Mouse (Mus musculus): ENCODE data around the gene Nfkbil1. TPM values are rescaled to one million over a fixed set of nuclear protein-coding genes. Genes with fewer than 3 reads are reported as not detected.
"Not testable (repeated sequence)": the region's sequence is repeated elsewhere in the genome, so short reads cannot be mapped to it uniquely, and the experiment has no call there.

Nfkbil1 gene
- polyA plus RNA-seq, 1 experiment from 2014 or later, result 12.3 TPM

DNA sequence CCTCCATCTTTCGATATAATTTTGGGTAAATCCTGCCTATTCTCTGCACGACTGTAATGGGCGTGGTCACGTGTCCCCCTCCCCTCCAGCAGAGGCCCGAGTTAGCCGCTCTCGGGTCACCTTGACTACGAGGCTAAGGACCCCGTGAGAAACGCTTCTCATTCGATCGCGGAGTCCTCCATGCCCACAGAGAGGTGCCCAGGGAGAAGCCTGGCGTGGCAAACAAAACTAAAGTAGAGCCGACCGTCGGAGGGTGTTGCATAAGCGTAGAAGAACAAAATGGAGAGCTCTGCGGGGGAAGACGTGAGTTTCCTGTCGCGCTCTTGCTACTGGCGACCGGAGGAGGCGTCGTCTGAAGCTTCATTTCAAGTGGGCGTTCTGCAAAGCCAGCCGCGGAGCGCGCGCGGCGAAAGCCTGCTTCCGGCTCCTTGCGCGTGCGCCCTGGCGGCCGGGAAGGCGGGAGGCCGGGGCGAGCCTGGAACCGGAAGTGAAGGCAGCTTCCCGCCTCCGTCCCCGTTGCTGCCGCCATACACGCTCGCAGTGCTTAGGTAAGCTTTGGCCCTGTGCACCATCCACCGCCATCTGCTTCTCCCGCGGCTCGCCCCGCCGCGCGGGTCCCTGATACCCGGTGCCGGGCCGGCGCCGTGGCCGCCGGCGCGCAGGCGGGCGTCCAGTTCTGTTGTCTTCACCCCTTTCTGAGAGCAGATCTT lies 5.9 kb upstream of the Nfkbil1 start, which contains the start of gene Ddx39b:
Gene Ddx39b, plus strand, starts transcription at position 442 of the 710 bp plus-strand sequence.
- peak within 1 kb of the TSS; percentile 97 for H3K27ac ChIP-seq (replicated peaks)
- H3K9me3 ChIP-seq, result no peaks in the 10 kb centered on the region
- H3K4me1 ChIP-seq, result peaks cover 50% of the 10 kb centered on the region
- ATAC-seq (replicated peaks), result peak; percentile 91
- WGBS, result under 1% methylated on average over 69 of the region's 69 CpGs
- H3K4me2 ChIP-seq (replicated peaks), result peak within 1 kb of the TSS; percentile 81
- H3K9ac ChIP-seq (replicated peaks), result peak within 1 kb of the TSS; percentile 99
- no peaks in the 10 kb centered on the region for H3K27me3 ChIP-seq
- peaks cover 31% of the 10 kb centered on the region for H3K36me3 ChIP-seq
- H3K4me3 ChIP-seq, result peak within 1 kb of the TSS; percentile 80

DNA sequence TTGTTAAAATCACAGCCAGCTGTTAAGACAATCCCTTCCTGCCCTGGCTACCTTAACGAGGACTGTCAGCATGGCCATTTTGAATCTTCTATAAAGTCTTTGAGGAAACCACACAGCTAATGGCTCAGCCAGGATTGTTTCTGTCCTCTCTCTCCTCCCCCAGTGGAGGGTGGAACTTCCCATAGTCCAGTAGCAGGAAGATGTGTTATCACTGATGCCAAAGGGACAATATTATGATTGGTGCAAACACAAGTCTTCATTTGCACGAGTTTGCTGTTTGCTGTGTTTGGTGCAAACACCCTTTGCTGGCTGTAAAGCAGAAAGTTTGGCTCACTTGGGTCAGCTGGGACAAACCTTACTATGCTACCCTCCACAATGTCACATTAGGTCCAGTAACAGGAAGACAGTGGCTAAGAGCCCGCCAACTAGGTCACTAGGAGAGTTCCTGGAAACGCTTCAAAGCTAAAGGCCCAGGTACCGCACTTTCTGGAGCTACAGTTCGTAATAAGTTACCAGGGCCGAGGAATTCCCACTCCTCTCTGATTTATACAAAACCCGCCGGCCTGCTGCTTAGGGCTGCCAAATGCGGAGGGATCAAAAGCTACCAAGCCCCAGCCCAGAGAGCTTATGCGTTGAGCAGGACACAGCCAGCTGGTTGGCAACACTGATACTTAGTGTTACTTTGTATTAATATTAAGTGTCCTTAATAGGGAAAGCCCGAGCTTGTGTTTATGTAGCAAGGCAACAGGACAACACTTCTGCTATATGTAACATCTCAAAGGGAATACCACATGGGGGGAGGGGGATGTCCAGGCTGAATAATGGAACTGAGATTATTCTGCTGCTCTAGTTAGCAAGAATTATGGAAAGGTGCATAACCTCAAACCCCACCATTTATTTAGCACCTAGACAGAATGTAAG lies 5.1 kb upstream of the Nfkbil1 start:
- 23% methylated on average over 12 of the region's 12 CpGs for WGBS
- Histone ChIP-seq H3K9ac (replicated peaks) (peak overlapping the region; percentile 53), H3K9me3 (no peaks in the 10 kb centered on the region), H3K36me3 (peaks cover 24% of the 10 kb centered on the region), H3K4me3 (peak overlapping the region; percentile 80), H3K27me3 (no peaks in the 10 kb centered on the region), H3K4me1 (peaks cover 42% of the 10 kb centered on the region), H3K27ac (replicated peaks) (peak overlapping the region; percentile 97), H3K4me2 (replicated peaks) (peak overlapping the region; percentile 81)
- peak; percentile 5 for ATAC-seq (replicated peaks)

DNA sequence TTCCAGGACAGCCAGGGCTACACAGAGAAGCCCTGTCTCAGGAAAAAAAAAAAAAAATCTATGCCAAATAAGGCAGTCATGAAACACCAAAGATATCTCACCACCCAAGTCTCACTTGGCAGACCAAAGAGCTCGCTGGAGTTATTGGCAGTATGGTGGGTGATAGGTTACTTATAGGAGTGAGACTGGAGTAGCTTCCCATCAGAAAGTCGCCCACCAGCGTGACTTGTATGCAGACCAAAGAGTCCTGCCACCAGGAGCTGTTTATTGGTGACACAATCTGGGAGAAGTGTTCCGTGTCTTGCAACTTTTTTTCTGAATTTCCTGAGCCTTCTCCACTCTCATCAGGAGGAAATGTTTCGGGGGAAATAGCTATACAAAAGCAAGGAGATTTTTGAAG lies 4.1 kb upstream of the Nfkbil1 start:
- Histone ChIP-seq H3K27ac (replicated peaks) (no peak overlapping the region), H3K4me3 (no peak overlapping the region), H3K4me2 (replicated peaks) (no peak overlapping the region), H3K9me3 (no peaks in the 10 kb centered on the region), H3K36me3 (peaks cover 14% of the 10 kb centered on the region), H3K9ac (replicated peaks) (no peak overlapping the region), H3K4me1 (peaks cover 38% of the 10 kb centered on the region), H3K27me3 (no peaks in the 10 kb centered on the region)
- ATAC-seq (replicated peaks), result no peak
- WGBS, result 80% methylated on average over 5 of the region's 5 CpGs

DNA sequence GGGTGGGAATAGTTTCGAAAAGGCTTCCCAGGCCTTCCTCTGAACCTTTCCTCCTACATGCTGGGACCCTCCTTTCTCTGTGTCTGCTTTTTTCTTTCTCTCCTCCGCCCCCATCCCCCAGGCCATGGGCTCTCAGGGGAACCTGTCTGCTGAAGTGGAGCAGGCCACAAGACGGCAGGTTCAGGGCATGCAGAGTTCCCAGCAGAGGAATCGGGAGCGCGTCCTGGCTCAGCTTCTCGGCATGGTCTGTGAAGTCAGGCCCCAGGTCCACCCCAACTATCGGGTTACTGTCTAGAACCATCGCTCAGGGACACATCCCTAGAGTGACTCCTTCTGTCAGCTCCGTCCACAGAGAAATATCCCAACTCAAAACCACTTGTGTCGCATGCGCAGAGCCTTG lies 1.9 kb upstream of the Nfkbil1 start:
- ATAC-seq (replicated peaks), result no peak
- H3K4me3 ChIP-seq, result no peak overlapping the region
- H3K27me3 ChIP-seq, result no peaks in the 10 kb centered on the region
- H3K4me2 ChIP-seq (replicated peaks), result no peak overlapping the region
- H3K36me3 ChIP-seq, result peaks cover 4% of the 10 kb centered on the region; the same call in 1 of the 2 replicates
- 89% methylated on average over 12 of the region's 12 CpGs for whole genome bisulfite sequencing
- H3K4me1 ChIP-seq, result peaks cover 41% of the 10 kb centered on the region
- no peak overlapping the region for H3K27ac ChIP-seq (replicated peaks)
- no peaks in the 10 kb centered on the region for H3K9me3 ChIP-seq
- H3K9ac ChIP-seq (replicated peaks), result no peak overlapping the region

DNA sequence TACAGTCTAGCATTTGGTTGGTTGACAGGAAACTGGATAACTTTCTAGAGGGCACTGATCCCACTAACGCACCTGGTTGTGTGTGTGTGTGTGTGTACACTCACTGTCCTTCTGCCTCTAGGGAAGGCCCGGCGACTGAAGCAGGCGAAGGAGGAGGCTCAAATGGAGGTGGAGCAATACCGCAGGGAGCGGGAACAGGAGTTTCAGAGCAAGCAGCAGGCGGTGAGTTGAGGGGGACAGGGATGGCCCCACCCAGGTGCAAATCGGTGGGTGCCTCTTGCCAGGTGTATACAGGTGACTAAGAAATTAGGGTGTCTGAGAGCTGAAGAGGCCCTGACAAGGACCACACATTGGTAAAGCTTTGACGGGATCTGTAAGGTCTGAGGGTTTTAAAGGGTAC lies 1.4 kb upstream of the Nfkbil1 start:
- no peaks in the 10 kb centered on the region for H3K9me3 ChIP-seq
- peak overlapping the region; percentile 95 for H3K4me2 ChIP-seq (replicated peaks)
- ATAC-seq (replicated peaks), result no peak
- no peaks in the 10 kb centered on the region for H3K27me3 ChIP-seq
- peaks cover 46% of the 10 kb centered on the region for H3K4me1 ChIP-seq
- WGBS, result 82% methylated on average over 9 of the region's 9 CpGs
- H3K4me3 ChIP-seq, result peak overlapping the region; percentile 56
- peak overlapping the region; percentile 72 for H3K9ac ChIP-seq (replicated peaks)
- H3K36me3 ChIP-seq, result peaks cover 4% of the 10 kb centered on the region; the same call in 1 of the 2 replicates
- H3K27ac ChIP-seq (replicated peaks), result peak overlapping the region; percentile 96

DNA sequence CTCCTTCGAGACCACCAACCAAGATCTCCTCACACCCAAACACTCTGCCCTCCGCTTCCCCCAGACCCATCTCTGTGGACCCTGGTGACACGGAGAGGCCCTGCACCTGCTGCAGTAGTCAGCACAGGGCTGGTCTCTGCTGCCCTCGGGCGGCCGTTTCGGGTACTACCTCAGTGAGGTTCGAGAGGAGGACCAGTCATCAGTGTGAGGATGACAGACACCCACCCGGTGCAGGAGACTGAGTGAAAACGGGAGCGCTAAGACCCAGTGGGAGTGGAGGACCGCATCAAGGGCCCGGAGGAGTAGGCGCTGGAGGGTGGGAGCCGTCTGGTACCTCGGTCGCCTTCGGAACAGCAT lies 776 bp upstream of the Nfkbil1 start:
- Histone ChIP-seq H3K4me1 (peaks cover 50% of the 10 kb centered on the region), H3K4me3 (peak overlapping the region; percentile 56), H3K9me3 (no peaks in the 10 kb centered on the region), H3K27me3 (no peaks in the 10 kb centered on the region), H3K4me2 (replicated peaks) (peak overlapping the region; percentile 95), H3K9ac (replicated peaks) (peak overlapping the region; percentile 72), H3K36me3 (peaks cover 4% of the 10 kb centered on the region; the same call in 1 of the 2 replicates), H3K27ac (replicated peaks) (peak overlapping the region; percentile 96)
- WGBS, result under 1% methylated on average over 18 of the region's 18 CpGs
- peak; percentile 81 for ATAC-seq (replicated peaks)

DNA sequence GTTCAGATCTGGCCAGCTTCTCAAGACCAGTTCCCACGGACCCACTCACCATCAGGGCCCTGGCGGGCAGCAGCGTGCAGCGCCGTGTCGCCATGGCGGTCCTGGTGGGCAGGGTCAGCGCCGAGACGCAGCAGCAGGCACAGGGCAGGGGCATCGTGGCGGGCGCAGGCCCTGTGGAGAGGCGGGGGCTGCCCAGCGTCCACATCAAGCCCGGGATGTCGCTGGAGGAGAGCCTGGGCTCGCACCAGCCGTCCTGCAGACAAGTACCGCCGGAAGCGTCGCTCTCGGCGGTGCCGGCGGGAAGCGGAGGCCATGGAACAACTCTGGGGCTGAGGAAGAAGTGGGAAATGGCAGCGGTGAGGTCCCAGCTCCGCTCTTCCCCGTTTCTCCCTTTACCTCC lies 689 bp downstream of the Nfkbil1 start:
- H3K4me1 ChIP-seq, result peaks cover 40% of the 10 kb centered on the region
- no peaks in the 10 kb centered on the region for H3K9me3 ChIP-seq
- peak overlapping the region; percentile 72 for H3K9ac ChIP-seq (replicated peaks)
- H3K4me2 ChIP-seq (replicated peaks), result peak overlapping the region; percentile 95
- no peaks in the 10 kb centered on the region for H3K27me3 ChIP-seq
- no peak for ATAC-seq (replicated peaks)
- H3K27ac ChIP-seq (replicated peaks), result peak overlapping the region; percentile 96
- WGBS, result 6% methylated on average over 29 of the region's 31 CpGs
- H3K4me3 ChIP-seq, result peak overlapping the region; percentile 56
- H3K36me3 ChIP-seq, result peaks cover 12% of the 10 kb centered on the region

DNA sequence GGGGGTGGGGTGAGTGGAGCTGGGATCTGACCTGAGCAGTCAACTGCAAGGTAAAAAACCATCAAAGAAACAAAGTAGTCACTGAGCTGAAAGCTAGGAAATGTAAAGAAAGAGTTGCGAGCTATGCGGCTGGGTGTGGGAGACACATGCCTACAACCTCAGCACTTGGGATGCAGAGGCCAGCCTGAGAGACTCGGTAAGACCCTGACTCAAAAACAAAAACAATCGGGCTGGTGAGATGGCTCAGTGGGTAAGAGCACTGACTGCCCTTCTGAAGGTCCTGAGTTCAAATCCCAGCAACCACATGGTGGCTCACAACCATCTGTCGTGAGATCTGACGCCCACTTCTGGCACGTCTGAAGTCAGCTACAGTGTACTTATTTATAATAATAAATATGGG lies 1.5 kb downstream of the Nfkbil1 start:
- H3K4me2 ChIP-seq (replicated peaks), result peak overlapping the region; percentile 95; the same call in 1 of the 2 replicates
- not testable (repeated sequence) for H3K27ac ChIP-seq (replicated peaks); H3K27me3 ChIP-seq; ATAC-seq (replicated peaks); H3K4me3 ChIP-seq; H3K9me3 ChIP-seq; H3K9ac ChIP-seq (replicated peaks)
- peaks cover 17% of the 10 kb centered on the region for H3K36me3 ChIP-seq
- peaks cover 40% of the 10 kb centered on the region for H3K4me1 ChIP-seq
- 82% methylated on average over 7 of the region's 7 CpGs for WGBS

DNA sequence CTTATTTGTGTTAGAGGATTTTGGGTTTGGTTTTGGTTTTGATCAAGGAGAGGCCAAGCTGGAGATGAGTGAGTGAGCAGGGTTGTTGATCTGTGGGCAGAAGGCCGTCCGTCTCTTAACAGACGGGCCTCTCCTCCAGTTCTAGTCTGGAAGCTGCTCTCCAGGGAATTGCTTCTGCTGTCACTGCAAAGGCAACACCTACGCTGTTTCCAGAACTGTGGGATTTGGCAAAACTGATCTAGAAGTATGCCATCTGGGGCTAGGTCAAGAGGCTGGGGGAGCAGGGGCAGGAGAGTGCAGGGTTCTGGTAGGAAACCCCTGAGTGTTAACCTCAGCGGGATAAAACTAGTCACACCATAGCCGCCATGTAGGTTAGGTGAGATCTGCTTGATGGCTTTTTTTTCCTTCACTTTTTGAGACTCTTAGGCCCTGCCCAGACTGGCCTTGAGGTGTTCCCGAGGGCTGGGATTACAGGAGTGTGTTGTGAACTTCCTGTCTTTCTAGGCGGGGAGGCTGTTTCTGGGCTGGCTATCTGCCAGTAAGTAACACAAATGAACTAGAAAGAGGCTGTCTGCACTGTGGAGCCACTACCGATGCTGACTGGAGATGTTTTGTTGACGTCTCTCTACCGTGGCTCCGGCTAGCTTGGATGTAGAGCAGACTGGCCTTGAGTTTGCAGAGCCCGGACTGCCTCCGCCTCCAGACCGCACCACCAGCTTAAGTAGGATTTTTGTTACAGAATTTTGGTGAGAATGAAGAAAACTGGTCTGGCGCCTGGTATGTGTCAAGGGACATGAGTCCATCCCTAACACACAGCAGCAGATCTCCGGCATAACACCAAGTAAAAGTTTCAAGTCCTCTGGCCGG lies 2.2 kb downstream of the Nfkbil1 start, which contains the start of gene Atp6v1g2:
Gene Atp6v1g2, plus strand, starts transcription at position 547 of the 867 bp plus-strand sequence.
- Histone ChIP-seq H3K27ac (replicated peaks) (peak within 1 kb of the TSS; percentile 96), H3K4me1 (peaks cover 40% of the 10 kb centered on the region), H3K4me2 (replicated peaks) (peak within 1 kb of the TSS; percentile 95), H3K4me3 (peak within 1 kb of the TSS; percentile 56), H3K9me3 (no peaks in the 10 kb centered on the region), H3K9ac (replicated peaks) (no peak within 1 kb of the TSS; the same call in 1 of the 2 replicates), H3K36me3 (peaks cover 23% of the 10 kb centered on the region), H3K27me3 (no peaks in the 10 kb centered on the region)
- no peak for ATAC-seq (replicated peaks)
- WGBS, result 73% methylated on average over 18 of the region's 18 CpGs

DNA sequence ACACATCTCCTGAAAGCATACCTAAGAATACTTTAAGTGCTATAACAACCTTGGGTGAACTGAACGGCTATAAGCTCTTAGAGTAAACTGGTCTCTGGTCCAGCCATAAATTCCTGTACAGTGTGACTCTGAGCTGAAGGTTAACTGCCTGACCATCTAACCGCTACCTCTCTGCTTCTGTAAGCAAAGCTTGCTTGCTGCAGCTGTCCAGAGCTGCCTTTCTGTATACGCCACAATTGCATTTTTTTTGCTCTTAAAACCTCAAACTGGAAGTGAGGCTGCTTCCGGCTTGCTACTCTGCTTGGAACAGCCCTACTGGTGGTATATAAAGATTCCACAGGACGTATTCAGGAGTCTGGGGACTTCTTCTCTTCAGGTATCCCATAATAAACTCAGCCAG lies 2.9 kb downstream of the Nfkbil1 start:
- ATAC-seq (replicated peaks), result no peak
- WGBS, result 95% methylated on average over 5 of the region's 5 CpGs
- no peak overlapping the region for H3K4me3 ChIP-seq
- no peaks in the 10 kb centered on the region for H3K9me3 ChIP-seq
- peaks cover 40% of the 10 kb centered on the region for H3K4me1 ChIP-seq
- H3K27me3 ChIP-seq, result no peaks in the 10 kb centered on the region
- peaks cover 29% of the 10 kb centered on the region for H3K36me3 ChIP-seq
- no peak overlapping the region for H3K4me2 ChIP-seq (replicated peaks)
- H3K9ac ChIP-seq (replicated peaks), result no peak overlapping the region
- H3K27ac ChIP-seq (replicated peaks), result 0 out of 2 replicates have a peak overlapping the region, but pooled peaks have one; percentile 17

DNA sequence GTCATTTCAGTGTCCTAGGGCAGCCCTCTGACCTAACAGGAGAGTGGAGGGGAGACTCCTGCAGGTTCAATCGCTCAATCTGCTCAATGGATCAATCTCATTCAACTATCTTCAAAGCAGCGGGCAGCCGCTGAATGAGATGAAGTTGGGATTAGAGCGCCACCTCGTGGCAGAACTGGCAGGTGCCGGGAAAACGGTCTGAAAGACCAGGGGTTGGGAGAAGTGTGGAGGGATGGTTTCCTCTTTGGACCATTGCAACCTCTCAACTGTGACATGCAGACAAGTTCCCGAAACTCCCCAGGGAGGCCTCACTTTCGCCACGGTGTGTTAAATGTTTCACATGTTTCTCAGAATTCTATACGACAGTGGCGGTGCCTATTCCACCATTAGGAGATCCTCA lies 3.5 kb downstream of the Nfkbil1 start:
- Histone ChIP-seq H3K9me3 (no peaks in the 10 kb centered on the region), H3K27me3 (no peaks in the 10 kb centered on the region), H3K27ac (replicated peaks) (no peak overlapping the region), H3K4me1 (peaks cover 38% of the 10 kb centered on the region), H3K4me2 (replicated peaks) (0 out of 2 replicates have a peak overlapping the region, but pooled peaks have one; percentile 14), H3K36me3 (peaks cover 29% of the 10 kb centered on the region), H3K9ac (replicated peaks) (no peak overlapping the region), H3K4me3 (0 out of 2 replicates have a peak overlapping the region, but pooled peaks have one; percentile 4)
- no peak for ATAC-seq (replicated peaks)
- 13% methylated on average over 12 of the region's 12 CpGs for WGBS
